Mouse (Mus musculus): ENCODE data around the gene Klhl6. TPM values are rescaled to one million over a fixed set of nuclear protein-coding genes. Genes with fewer than 3 reads are reported as not detected.

Klhl6 gene
- polyA plus RNA-seq, 1 experiment from 2014 or later = 3.9 TPM

- H3K9ac ChIP-seq = no peak overlapping the region
- H3K27me3 ChIP-seq = no peaks in the 10 kb centered on the region
- no peak overlapping the region for H3K4me3 ChIP-seq
- no peak overlapping the region for H3K4me2 ChIP-seq
- H3K4me1 ChIP-seq (replicated peaks) = no peaks in the 10 kb centered on the region
- ATAC-seq (ENCODE audit: low FRiP score, low read depth) = no peak
- no peaks in the 10 kb centered on the region for H3K36me3 ChIP-seq
- H3K9me3 ChIP-seq = no peaks in the 10 kb centered on the region
- no peak overlapping the region for H3K27ac ChIP-seq (replicated peaks)
- 40% methylated on average over 2 of the region's 2 CpGs for WGBS
These were observed 75.7 kb downstream of the Klhl6 start for GRCm38 (mm10) chr16:19907103-19907502.

- H3K36me3 ChIP-seq = no peaks in the 10 kb centered on the region
- no peaks in the 10 kb centered on the region for H3K4me1 ChIP-seq (replicated peaks)
- H3K9ac ChIP-seq = no peak overlapping the region
- H3K4me3 ChIP-seq = no peak overlapping the region
- 59% methylated on average over 2 of the region's 2 CpGs for WGBS
- no peaks in the 10 kb centered on the region for H3K9me3 ChIP-seq
- no peak for ATAC-seq (ENCODE audit: low FRiP score, low read depth)
- no peak overlapping the region for H3K27ac ChIP-seq (replicated peaks)
- H3K4me2 ChIP-seq = no peak overlapping the region
- no peaks in the 10 kb centered on the region for H3K27me3 ChIP-seq
These were observed 77.9 kb downstream of the Klhl6 start for GRCm38 (mm10) chr16:19904734-19905479.

DNA sequence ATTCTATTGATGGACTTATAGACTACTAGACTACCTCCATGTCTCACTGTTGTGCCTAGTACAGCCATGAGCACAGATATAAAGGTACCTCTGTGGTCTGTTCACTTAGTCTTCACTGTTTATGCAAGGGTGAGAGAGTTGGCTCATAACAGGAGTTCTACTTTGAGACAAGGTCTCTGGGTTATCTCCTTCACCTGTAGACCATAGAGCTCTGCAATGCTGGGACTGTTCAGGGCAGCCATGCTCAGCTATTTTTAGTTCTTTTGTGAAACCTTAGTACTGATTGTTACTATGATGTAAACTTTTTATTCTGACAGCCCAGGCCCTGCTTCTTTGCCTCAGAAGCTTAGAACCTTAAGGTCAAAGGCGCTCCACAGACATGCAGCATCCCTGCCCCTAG lies 79.0 kb downstream of the Klhl6 start:
- 96% methylated on average over 1 of the region's 1 CpGs for WGBS
- Histone ChIP-seq H3K36me3 (no peaks in the 10 kb centered on the region), H3K9ac (no peak overlapping the region), H3K4me2 (no peak overlapping the region), H3K27ac (replicated peaks) (no peak overlapping the region), H3K4me1 (replicated peaks) (no peaks in the 10 kb centered on the region), H3K4me3 (no peak overlapping the region), H3K27me3 (no peaks in the 10 kb centered on the region), H3K9me3 (no peaks in the 10 kb centered on the region)
- no peak for ATAC-seq (ENCODE audit: low FRiP score, low read depth)

Other genes starting within 250 kb of the Klhl6 start
- gene B3gnt5, start 222.8 kb downstream of the Klhl6 start, polyA plus RNA-seq (2015; fragmentation: Nextera tagmentation; extraction: Ambion mirVana) = 35.8 and 36.5 TPM in 2 replicates
- 41.5 and 41.8 TPM in 2 replicates for gene Klhl24, start 114.5 kb upstream of the Klhl6 start, polyA plus RNA-seq (2015; fragmentation: Nextera tagmentation; extraction: Ambion mirVana)
- 22.6 and 24.0 TPM in 2 replicates for gene Yeats2, start 158.0 kb upstream of the Klhl6 start, polyA plus RNA-seq (2015; fragmentation: Nextera tagmentation; extraction: Ambion mirVana)